Mouse (Mus musculus) heart, embryonic 16.5 days (tissue): ENCODE measurements around the gene Rhoq. TPM values are rescaled to one million over a fixed set of nuclear protein-coding genes. Genes with fewer than 3 reads are reported as not detected.
A peak's percentile ranks its signal among the peaks of the same experiment; 100 is the strongest.

ENCODE experiments used
- ATAC-seq: fragments of 200-750 bp; cut with Nextera tagmentation; replicated peaks from 2 replicates; pipeline ENCODE4 v1.8.0; 2017; ENCODE audit warnings: moderate number of reproducible peaks; ENCODE audit not compliant: insufficient read depth, low FRiP score; ENCODE audit errors: extremely low read depth
- H3K27ac ChIP-seq: fragments of 300-500 bp; sonication (generic); 2 replicates; pipeline ENCODE4 v1.5.1; 2014; ENCODE audit warnings: mild to moderate bottlenecking, low read length, control low read depth, moderate library complexity
- H3K27me3 ChIP-seq: fragments of 300-500 bp; sonication (generic); 2 replicates; pipeline ENCODE4 v1.6.1; 2014; ENCODE audit warnings: low read length, mixed read lengths; ENCODE audit not compliant: control insufficient read depth, insufficient read depth
- H3K36me3 ChIP-seq: fragments of 300-500 bp; sonication (generic); 2 replicates; pipeline ENCODE4 v1.6.1; 2014; ENCODE audit not compliant: control insufficient read depth, insufficient read depth
- H3K4me1 ChIP-seq: fragments of 300-500 bp; sonication (generic); 2 replicates; pipeline ENCODE4 v1.6.1; 2014; ENCODE audit warnings: low read length, mixed read lengths; ENCODE audit not compliant: control insufficient read depth, insufficient read depth
- H3K4me2 ChIP-seq: fragments of 300-500 bp; sonication (generic); 2 replicates; pipeline ENCODE4 v1.6.1; 2014; ENCODE audit warnings: low read depth, mild to moderate bottlenecking, control low read depth, low read length
- H3K4me3 ChIP-seq: fragments of 300-500 bp; sonication (generic); 2 replicates; pipeline ENCODE4 v1.5.1; 2014; ENCODE audit warnings: mild to moderate bottlenecking, control low read depth, low read length
- H3K9ac ChIP-seq: fragments of 300-500 bp; sonication (generic); 2 replicates; pipeline ENCODE4 v1.6.1; 2014; ENCODE audit warnings: low read length, control low read depth
- H3K9me3 ChIP-seq: fragments of 300-500 bp; sonication (generic); replicated peaks from 2 replicates; pipeline ENCODE4 v1.6.1; 2016; ENCODE audit warnings: low read length; ENCODE audit not compliant: control insufficient read depth
- WGBS: fragments of 180-500 bp; shearing (Covaris S2); extraction: QIAGEN DNeasy Blood & Tissue Kit; methylation state at CpG from one replicate; pipeline ENCODE4 v1.1.7; 2014; 5-methylcytosine and 5-hydroxymethylcytosine counted together
- polyA plus RNA-seq: library from polyadenylated mRNA; unstranded; fragments of >200 nt; fragmentation: Nextera tagmentation; extraction: Ambion mirVana; gene quantifications from 2 replicates; pipeline ENCODE4 v1.2.1, GENCODE M21; 2015

Gene Rhoq
- polyA plus RNA-seq, 1 experiment from 2014 or later: 20.4 TPM

DNA sequence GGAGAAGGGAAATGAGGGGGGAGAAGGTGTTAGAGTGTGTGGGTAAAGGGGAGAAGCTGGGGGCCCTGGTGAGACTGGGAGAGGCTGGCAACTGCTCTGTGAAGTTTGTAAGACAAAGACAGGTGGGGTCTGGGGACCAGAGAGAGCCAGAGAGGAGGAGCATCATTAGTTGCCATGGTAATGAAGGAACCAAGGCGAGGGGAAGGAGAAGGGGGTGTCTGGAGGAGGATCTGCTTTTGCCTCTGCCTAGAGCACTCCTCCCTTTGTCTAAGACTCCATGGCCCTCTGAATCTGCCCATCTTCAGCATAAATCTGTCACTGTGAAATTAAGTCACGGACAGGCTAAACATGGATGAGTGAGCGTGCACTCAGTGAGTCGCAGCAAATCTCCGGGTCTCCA, 30.0 kb upstream of the Rhoq start:
- Histone ChIP-seq H3K9ac (no peak overlapping the region), H3K4me1 (peaks cover 8% of the 10 kb centered on the region), H3K4me2 (no peak overlapping the region), H3K36me3 (no peaks in the 10 kb centered on the region), H3K27ac (no peak overlapping the region), H3K9me3 (no peaks in the 10 kb centered on the region), H3K27me3 (peaks cover 2% of the 10 kb centered on the region; the same call in 1 of the 2 replicates), H3K4me3 (no peak overlapping the region)
- WGBS: 40% methylated on average over 5 of the region's 5 CpGs
- no peak for ATAC-seq

- 40% methylated on average over 2 of the region's 2 CpGs for WGBS
- Histone ChIP-seq H3K27me3 (peaks cover 2% of the 10 kb centered on the region; the same call in 1 of the 2 replicates), H3K4me1 (peaks cover 12% of the 10 kb centered on the region), H3K9ac (no peak overlapping the region; the same call in 1 of the 2 replicates), H3K4me2 (peak overlapping the region; percentile 77), H3K27ac (peak overlapping the region; percentile 70), H3K36me3 (no peaks in the 10 kb centered on the region), H3K9me3 (no peaks in the 10 kb centered on the region), H3K4me3 (no peak overlapping the region)
- no peak for ATAC-seq
These were observed 25.8 kb upstream of the Rhoq start for GRCm38 (mm10) chr17:86937064-86937463.

DNA sequence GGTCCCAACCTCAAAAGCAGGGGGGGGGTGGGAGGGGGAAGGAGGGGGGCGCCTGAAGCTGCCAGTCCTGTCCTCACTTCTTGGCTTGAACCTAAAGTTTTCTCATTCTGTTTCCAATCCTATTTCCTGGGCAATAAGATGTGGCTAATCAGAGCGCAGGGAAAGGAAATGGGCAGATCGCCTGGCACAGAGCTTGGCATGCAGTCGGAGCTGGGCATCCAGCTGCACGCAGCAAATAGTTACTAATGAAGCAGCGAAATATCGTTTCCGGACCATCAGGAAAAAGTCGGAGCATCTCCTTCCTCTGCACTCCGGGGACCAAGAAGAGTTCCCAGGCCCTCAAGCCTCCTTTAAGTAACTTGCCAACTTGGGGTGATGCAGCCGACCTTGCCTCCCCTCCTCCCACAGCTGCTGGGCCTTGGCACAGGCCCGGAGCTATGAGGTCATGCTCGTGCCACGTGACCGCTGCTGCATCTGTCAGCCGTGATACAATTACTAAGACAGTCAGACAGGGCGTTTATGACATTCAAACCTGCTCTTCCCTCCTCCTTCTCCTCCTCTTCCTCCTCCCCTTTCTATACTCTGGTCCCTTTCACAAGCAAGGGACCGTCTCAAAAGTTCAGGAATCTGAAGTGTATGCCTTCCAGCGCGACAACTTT, 25.3 kb upstream of the Rhoq start:
- Histone ChIP-seq H3K9ac (peak overlapping the region; percentile 64), H3K9me3 (no peaks in the 10 kb centered on the region), H3K27me3 (peaks cover 2% of the 10 kb centered on the region; the same call in 1 of the 2 replicates), H3K4me3 (peak overlapping the region; percentile 53), H3K27ac (peak overlapping the region; percentile 70), H3K36me3 (no peaks in the 10 kb centered on the region), H3K4me1 (peaks cover 12% of the 10 kb centered on the region), H3K4me2 (peak overlapping the region; percentile 77)
- 4% methylated on average over 20 of the region's 20 CpGs for WGBS
- ATAC-seq: peak; percentile 92

- H3K27me3 ChIP-seq: peaks cover 2% of the 10 kb centered on the region; the same call in 1 of the 2 replicates
- no peak overlapping the region for H3K4me3 ChIP-seq
- H3K4me2 ChIP-seq: no peak overlapping the region
- no peak overlapping the region for H3K9ac ChIP-seq
- 69% methylated on average over 7 of the region's 7 CpGs for WGBS
- ATAC-seq: no peak
- H3K27ac ChIP-seq: no peak overlapping the region
- peaks cover 12% of the 10 kb centered on the region for H3K4me1 ChIP-seq
- H3K36me3 ChIP-seq: no peaks in the 10 kb centered on the region
- no peaks in the 10 kb centered on the region for H3K9me3 ChIP-seq
These were observed 24.2 kb upstream of the Rhoq start for GRCm38 (mm10) chr17:86938683-86939082.

GRCm38 (mm10) chr17:86942112-86942511, 20.8 kb upstream of the Rhoq start:
- 68% methylated on average over 6 of the region's 6 CpGs for WGBS
- no peak overlapping the region for H3K9ac ChIP-seq
- H3K36me3 ChIP-seq: no peaks in the 10 kb centered on the region
- no peak overlapping the region for H3K4me3 ChIP-seq
- ATAC-seq: no peak
- no peak overlapping the region for H3K4me2 ChIP-seq
- H3K27ac ChIP-seq: no peak overlapping the region
- H3K4me1 ChIP-seq: peaks cover 11% of the 10 kb centered on the region
- no peaks in the 10 kb centered on the region for H3K9me3 ChIP-seq
- H3K27me3 ChIP-seq: no peaks in the 10 kb centered on the region

DNA sequence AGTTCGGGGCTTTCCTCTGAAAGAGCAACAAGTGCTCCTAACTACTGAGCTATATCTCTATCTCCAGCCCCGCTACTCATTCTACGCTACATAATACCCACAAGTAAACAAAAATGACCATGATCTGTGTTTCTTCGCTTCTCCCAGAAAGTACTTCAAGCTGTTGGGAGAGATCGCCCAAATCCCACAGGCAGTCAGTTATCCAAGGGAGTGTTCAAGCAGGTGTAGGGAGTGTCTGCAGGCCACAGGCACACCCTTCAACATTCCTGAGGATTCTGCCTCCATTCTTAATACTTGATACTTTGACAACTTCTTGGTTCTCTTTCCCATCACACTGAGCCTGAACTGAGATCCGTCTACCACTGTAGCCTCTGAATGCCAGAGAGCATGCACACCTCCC, 19.7 kb upstream of the Rhoq start:
- H3K4me2 ChIP-seq: no peak overlapping the region
- 82% methylated on average over 6 of the region's 6 CpGs for WGBS
- ATAC-seq: no peak
- no peaks in the 10 kb centered on the region for H3K27me3 ChIP-seq
- H3K27ac ChIP-seq: no peak overlapping the region
- H3K4me1 ChIP-seq: peaks cover 3% of the 10 kb centered on the region
- H3K36me3 ChIP-seq: no peaks in the 10 kb centered on the region
- no peaks in the 10 kb centered on the region for H3K9me3 ChIP-seq
- no peak overlapping the region for H3K4me3 ChIP-seq
- no peak overlapping the region for H3K9ac ChIP-seq

GRCm38 (mm10) chr17:86946078-86946477, 16.8 kb upstream of the Rhoq start:
- H3K4me1 ChIP-seq: no peaks in the 10 kb centered on the region
- H3K27ac ChIP-seq: no peak overlapping the region
- no peaks in the 10 kb centered on the region for H3K27me3 ChIP-seq
- no peak overlapping the region for H3K4me2 ChIP-seq
- 56% methylated on average over 4 of the region's 4 CpGs for WGBS
- ATAC-seq: no peak
- H3K9ac ChIP-seq: no peak overlapping the region
- no peak overlapping the region for H3K4me3 ChIP-seq
- no peaks in the 10 kb centered on the region for H3K36me3 ChIP-seq
- H3K9me3 ChIP-seq: no peaks in the 10 kb centered on the region

DNA sequence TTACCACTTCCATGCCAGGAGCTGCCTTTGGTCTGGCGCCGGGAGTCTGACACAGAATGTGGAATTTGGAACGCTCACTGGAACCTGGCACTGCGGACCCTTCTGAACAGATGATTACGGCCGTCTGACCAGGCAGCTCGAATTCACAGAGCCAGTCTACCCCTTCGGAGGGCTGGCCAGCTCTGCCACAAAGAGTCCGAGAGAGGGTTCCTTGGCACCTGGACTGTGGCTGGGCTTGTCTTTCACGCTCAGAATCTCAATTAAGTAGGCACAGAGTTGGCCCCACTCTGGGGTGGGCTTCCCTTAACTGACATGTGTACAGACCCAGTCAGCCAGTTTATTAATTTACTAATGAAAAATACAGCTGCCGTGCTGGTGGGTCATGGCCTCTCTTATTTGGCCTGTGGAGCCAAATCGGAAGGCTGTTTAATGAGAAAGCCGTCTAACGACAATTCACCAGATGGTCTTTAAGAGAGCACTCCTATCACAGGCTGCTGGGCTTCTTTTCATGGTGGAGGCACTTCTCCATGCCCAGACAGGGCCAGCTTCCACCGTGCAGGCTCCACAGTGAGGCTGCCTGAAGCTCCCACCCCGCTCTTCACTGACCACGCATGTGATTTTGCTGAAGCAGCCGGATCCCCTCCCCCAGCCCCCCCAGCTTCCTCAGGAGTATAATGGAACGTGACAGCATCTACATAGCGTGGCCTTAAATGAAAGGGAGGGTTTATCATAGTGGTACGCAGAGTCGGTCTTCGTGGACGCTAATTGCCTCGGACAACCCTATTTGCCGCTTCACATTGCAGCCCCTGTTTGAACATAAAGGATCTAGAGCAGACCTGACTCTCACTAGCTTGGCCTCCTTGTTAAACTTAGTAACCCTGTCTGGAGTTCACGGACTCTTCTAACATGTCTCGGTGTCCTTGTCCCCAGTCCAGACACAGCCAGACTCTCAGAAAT, 14.8 kb upstream of the Rhoq start, which contains the start of gene Atp6v1e2:
Gene Atp6v1e2 (minus strand): TSS at position 58 of the 957 bp plus-strand sequence.
- no peaks in the 10 kb centered on the region for H3K27me3 ChIP-seq
- WGBS: 84% methylated on average over 28 of the region's 28 CpGs
- H3K27ac ChIP-seq: no peak within 1 kb of the TSS
- no peak within 1 kb of the TSS for H3K4me2 ChIP-seq
- no peaks in the 10 kb centered on the region for H3K4me1 ChIP-seq
- ATAC-seq: no peak
- no peaks in the 10 kb centered on the region for H3K36me3 ChIP-seq
- no peak within 1 kb of the TSS for H3K4me3 ChIP-seq
- no peak within 1 kb of the TSS for H3K9ac ChIP-seq
- H3K9me3 ChIP-seq: no peaks in the 10 kb centered on the region

DNA sequence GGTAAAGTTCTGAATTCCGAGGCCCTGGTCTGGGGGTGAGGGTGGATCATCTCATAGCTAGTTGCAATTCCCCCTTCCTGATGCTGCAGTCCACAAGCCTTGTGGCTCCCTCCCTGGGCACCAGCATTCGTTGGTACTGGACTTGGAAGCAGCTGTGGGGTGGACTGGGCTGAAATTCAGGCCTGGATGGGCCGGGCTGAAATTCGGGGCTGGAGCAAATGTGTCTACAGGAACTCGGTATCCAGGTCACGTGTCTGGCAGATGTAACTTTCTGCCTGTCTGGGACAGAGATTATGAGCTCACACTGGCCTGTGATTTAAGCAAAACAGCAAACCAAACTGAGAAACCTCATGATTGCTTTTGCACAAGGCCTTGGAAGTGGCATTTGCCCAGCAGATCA, 14.1 kb upstream of the Rhoq start:
- Histone ChIP-seq H3K27ac (no peak overlapping the region), H3K9me3 (no peaks in the 10 kb centered on the region), H3K4me1 (no peaks in the 10 kb centered on the region), H3K4me3 (no peak overlapping the region), H3K9ac (no peak overlapping the region), H3K4me2 (no peak overlapping the region), H3K36me3 (no peaks in the 10 kb centered on the region), H3K27me3 (no peaks in the 10 kb centered on the region)
- 72% methylated on average over 6 of the region's 6 CpGs for WGBS
- ATAC-seq: no peak
